Mouse (Mus musculus): Measurements from ENCODE around the gene Myo10.

DNA sequence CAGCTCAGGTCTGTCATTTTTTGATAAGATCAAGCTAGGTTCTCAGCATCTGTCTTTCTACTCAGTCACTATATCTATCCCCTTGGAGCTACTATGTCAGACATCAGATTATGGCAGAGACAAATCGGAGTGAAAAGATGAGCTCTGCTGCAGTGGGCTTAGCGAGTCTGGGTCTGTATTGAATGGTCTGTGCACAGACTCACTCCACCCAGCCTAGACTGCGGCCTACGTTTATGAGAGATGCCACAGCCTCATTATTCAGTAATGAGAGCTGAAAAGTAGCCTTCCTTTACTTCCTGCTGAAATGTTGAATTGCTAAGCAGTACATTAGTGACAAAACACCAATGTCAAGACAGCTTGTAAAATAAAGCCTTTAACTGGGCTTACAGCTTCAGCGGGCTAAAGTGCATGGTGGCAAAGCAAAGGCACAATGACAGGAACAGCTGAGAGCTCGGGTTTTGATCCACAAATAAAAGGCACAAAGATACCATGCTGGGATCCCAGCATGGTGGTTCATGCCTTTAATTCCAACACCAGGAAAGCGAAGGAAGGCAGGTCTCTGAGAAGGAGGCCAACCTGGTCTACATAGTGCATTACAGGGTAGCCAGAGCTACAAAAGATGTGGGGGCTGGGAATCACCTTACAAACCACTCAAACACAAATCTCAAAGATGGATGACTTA, 28.7 kb upstream of the Myo10 start:
- TF ChIP-seq FLI1 (IDR thresholded peaks at IDR 0.05; ENCODE audit: low read length) (no peak), GATA1 (IDR thresholded peaks at IDR 0.05; ENCODE audit: borderline replicate concordance, low read length) (no peak)
